Mouse (Mus musculus): ENCODE data around the gene BC004004. TPM values are rescaled to one million over a fixed set of nuclear protein-coding genes. Genes with fewer than 3 reads are reported as not detected.

Gene BC004004
- total RNA-seq, 2 experiments from 2014 or later: 86.2 to 93.7 TPM

DNA sequence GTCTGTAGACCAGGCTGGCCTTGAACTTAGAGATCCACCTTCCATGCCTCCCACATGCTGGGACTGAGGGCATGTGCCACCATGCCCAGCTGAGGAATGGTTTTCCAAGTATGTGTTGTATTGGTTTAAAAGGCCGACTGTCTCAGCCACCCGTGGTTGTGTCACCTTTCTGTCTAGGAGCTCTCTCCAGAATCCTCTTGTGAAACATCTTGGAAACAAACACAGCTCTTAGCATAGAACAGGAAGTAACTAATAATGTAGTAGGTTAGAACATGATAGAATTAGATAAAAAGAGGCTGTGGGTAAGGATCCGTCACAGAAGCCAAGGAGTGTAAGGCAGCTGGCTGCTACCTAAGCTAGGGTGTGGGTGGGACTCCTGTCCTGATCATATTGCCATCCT lies 24.4 kb downstream of the BC004004 start:
- DNase-seq (ENCODE audit: low spot score in 2 of 2): no peak
- intact Hi-C loops (cut with DNase I): no loop called here

- intact Hi-C loops (cut with DNase I): no loop called here
- no peak for DNase-seq (ENCODE audit: low spot score in 2 of 2)
Measured at GRCm38 (mm10) chr17:29293807-29294605, 25.4 kb downstream of the BC004004 start.

DNA sequence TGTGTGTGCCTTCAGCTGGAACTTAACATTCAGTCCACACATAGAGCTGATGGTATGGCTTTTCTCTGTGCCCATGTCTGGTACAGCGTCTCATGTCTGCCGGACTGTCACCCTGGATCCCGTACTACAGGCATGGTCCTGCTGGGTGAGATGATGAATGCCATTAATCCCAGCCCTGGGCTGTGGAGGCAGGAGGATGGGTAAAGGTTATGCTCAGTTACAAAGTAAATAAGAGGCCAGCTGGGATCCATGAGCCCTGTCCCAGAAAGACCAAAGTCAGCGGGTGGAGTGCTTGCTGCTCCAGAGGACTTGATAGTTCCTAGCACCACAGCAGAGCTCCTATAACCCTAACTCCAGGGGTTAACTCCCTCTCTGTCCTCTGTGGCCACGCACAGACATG lies 27.2 kb downstream of the BC004004 start:
- intact Hi-C loops (cut with DNase I): no loop called here
- no peak for DNase-seq (ENCODE audit: low spot score in 2 of 2)

DNA sequence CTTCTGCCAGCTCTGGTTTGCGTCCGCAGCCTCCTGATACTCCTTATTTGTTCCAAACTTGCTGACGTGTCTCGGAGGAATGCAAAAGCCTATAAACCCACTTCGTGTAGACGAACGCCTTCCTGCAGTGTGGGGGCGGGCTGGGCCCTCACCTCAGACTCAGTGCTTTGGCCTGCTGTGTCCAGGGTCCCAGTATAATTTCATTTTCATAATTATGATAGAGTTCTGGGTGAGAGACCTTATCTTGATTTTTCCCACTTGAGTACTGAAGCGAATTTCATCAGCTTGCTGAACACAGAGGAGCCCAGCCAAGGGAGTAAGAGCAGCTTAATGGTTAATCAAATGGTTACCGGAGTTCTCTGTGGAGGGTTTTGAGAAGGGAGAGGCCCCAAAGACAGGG lies 28.7 kb downstream of the BC004004 start:
- intact Hi-C loops (cut with DNase I): no loop called here
- no peak for DNase-seq (ENCODE audit: low spot score in 2 of 2)

- no peak for DNase-seq (ENCODE audit: low spot score in 2 of 2)
- intact Hi-C loops (cut with DNase I): no loop called here
Measured at GRCm38 (mm10) chr17:29297813-29298212, 29.2 kb downstream of the BC004004 start.

DNA sequence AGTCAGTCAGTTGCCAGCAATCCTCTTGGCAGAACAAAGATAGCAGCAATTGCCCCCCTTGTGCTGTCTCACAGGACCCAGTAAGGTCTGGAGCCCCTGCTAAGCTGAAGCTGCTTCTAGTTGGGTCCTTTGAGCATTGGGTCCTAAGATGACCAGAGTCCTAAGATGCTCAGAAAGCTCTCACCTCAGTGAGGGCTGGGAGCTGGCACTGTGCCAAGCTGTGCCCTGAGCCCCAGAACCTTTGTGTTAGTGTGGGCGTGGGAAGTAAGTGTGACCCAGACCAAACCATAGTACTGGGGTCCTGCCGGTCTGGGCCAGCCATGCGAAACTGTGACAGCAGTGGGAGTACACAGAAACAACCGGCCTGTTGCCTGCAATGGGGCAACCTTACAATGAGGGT lies 30.7 kb downstream of the BC004004 start:
- DNase-seq (ENCODE audit: low spot score in 2 of 2): no peak
- intact Hi-C loops (cut with DNase I): no loop called here

- intact Hi-C loops (cut with DNase I): no loop called here
- DNase-seq (ENCODE audit: low spot score in 2 of 2): peak in 1 of 2 experiments; percentile 58
Measured at GRCm38 (mm10) chr17:29300926-29301325, 32.3 kb downstream of the BC004004 start.

DNA sequence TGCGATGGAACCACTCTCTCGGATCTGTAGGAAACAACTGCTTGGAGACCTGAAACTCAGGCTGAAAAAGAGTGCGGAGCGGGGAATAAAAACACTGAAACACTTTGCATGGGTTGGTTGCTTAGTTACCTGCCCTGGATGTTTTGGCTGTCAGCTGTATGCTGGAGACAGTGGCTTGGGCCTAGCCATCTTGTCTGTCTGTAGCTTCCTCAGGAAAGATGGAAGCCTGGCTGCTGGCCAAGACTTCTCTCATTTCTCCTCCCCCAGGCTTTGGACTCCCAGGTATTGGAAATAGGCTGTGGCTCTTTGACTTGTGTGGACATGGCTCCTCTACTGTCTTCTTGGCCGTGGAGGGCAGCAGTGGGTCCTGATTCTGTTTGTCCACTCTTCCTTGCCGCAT lies 32.8 kb downstream of the BC004004 start:
- DNase-seq (ENCODE audit: low spot score in 2 of 2): peak in 1 of 2 experiments; percentile 30
- intact Hi-C loops (cut with DNase I): no loop called here

DNA sequence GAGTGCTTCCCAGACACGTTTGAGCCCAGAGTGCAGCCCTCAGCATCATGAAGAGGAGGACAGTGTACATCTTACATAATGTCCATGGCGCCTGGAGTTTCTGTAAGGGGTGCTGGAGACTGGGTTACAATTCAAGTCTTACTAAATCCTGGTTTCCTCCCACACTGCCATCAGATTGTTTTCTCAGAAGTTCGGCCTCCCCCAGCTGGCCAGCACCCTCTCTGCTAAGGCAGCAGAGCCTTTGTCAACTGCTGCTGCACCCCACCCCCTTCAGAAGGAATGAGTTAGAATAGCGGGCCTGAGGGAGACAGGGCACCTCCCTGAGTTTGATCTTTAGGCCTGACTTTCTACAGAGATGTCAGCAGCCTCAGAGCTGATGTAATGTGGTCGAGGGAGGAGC lies 33.6 kb downstream of the BC004004 start:
- intact Hi-C loops (cut with DNase I): no loop called here
- DNase-seq (ENCODE audit: low spot score in 2 of 2): peak in 1 of 2 experiments; percentile 61

GRCm38 (mm10) chr17:29303087-29303486 lies 34.5 kb downstream of the BC004004 start:
- no peak for DNase-seq (ENCODE audit: low spot score in 2 of 2)
- intact Hi-C loops (cut with DNase I): no loop called here

DNA sequence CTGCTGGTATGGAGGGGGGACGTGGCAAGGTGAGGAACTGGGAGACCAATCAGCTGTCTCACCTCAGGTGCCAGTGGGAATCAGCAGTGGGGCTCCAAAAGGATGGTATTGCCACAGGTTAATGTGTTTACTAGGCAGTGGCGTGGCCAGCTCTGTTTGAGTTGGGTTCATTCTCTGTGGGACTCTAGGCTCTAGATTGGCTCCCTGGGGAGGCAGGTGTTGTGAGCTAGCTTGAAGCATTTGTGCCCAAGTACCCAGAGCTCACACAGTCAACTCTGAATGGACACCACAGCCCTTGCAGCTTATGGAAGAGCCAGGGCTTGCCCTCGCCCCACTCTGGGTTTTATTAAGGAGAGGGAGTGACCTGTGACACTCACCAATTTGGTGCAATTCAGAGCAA lies 35.3 kb downstream of the BC004004 start:
- intact Hi-C loops (cut with DNase I): no loop called here
- DNase-seq (ENCODE audit: low spot score in 2 of 2): no peak

- intact Hi-C loops (cut with DNase I): no loop called here
- no peak for DNase-seq (ENCODE audit: low spot score in 2 of 2)
Measured at GRCm38 (mm10) chr17:29304376-29305057, 35.9 kb downstream of the BC004004 start.

DNA sequence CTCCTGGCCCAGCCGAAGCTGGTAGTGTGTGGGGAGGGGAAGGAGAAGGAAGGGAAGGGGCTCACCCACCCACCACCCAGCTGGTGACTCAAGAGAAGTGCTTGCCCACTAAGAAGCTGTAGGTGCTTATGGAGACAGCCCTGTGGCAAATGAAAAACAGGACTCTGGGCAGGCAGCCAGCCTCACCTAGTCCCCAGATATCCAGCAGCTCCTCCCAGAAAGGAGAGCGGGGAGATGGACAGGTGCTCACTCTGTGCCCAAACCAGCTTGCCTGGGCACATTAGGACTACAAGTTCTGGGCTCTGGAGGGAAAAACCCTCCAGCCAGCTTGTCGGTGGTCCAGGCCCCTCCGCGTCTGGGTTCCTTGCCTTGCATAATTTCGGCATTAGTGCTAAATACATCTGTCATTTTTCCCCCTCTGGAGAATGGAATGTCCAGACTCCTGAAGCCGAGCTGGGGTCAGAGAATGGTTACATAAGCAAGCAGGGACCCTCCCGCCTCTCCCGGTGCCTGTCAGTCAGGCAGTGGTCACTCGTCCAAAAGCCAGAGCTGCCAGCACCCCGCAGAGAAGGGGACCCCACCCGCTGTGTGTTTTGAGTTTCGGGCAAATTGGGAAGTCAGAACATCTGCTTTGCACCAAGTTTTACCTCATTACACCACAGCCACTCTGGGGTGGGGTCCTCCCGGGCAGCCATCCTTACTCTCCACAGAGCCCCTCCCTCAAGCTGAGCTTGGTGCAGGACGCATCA lies 36.6 kb downstream of the BC004004 start:
- no peak for DNase-seq (ENCODE audit: low spot score in 2 of 2)
- intact Hi-C loops (cut with DNase I): no loop called here

- no peak for DNase-seq (ENCODE audit: low spot score in 2 of 2)
Measured at GRCm38 (mm10) chr17:29305871-29306270, 37.3 kb downstream of the BC004004 start.

GRCm38 (mm10) chr17:29310056-29310623 lies 41.6 kb downstream of the BC004004 start:
- intact Hi-C loops (cut with DNase I): no loop called here
- no peak for DNase-seq (ENCODE audit: low spot score in 2 of 2)

More at GRCm38 (mm10) chr17:29305871-29306270, 37.3 kb downstream of the BC004004 start:
- intact Hi-C loops (cut with DNase I): no loop called here

GRCm38 (mm10) chr17:29311602-29312001 lies 43.0 kb downstream of the BC004004 start:
- intact Hi-C loops (cut with DNase I): no loop called here
- DNase-seq (ENCODE audit: low spot score in 2 of 2): peak; percentile 39 to 69

DNA sequence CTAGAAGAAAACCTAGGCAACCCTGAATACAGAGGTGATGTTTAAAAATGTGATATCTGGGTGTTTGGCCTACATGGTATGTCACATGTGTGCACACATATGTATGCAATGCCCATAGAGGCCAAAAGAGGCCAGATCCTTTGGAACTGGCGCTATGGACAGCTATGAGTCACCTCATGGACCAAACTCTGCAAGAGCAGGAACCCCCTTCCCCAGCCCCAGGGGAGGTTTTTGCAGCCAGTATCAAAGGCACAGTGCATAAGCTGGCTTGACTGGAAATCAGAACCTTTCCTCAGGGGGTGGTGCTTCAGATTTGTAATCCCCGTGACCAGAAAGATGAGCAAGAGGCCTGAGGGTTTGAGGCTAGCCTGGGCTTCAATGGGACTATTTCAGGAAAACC lies 43.5 kb downstream of the BC004004 start:
- DNase-seq (ENCODE audit: low spot score in 2 of 2): no peak
- intact Hi-C loops (cut with DNase I): no loop called here

GRCm38 (mm10) chr17:29313300-29313699 lies 44.7 kb downstream of the BC004004 start:
- intact Hi-C loops (cut with DNase I): no loop called here
- DNase-seq (ENCODE audit: low spot score in 2 of 2): no peak

DNA sequence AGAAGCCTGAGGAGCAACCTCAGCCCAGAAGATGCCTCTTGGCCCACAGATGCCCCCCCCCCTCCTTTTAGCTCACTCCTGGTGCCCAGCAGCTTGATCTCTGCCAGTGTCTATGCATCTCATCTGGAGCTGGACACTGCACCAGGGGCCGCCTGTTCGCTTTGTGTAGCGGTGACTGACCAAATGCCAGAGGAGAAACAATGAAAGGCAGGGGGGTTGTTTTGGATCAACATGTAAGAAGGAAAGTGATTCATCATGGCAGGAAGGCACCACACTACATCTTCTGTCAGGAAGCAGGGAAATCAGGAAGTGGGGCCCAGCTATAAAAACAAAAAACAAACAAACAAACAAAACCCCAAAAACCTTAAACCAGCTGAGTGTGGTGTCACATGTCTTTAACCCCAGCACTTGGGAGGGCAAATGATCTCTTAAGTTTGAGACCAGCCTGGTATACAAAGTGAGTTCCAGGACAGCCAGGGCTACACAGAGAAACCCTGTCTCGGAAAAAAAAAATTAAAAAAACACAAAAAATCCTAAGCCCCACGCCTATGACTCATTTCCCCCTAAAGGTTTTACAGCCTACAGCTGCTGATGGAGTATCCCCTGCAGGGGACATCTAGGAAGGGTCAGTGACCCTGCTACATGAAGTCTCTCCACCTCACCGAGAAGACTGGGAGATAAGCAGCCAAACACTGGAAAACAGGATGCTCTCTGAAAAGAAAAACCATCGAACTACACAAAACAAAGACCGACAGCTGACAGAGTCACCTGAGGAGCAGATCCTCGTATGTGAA lies 47.3 kb downstream of the BC004004 start:
- intact Hi-C loops (cut with DNase I): no loop called here
- DNase-seq (ENCODE audit: low spot score in 2 of 2): no peak
